Mouse (Mus musculus) brain, embryonic 14.5 days (tissue): ENCODE data around the gene Eif4g3.

ENCODE experiments used
- CTCF ChIP-seq: fragments of 200-500 bp; IDR thresholded peaks from 2 replicates; pipeline ENCODE4 v1.5.1; 2012; ENCODE audit warnings: inconsistent platforms, mild to moderate bottlenecking, moderate library complexity, borderline replicate concordance; ENCODE audit not compliant: insufficient read depth, insufficient read length; ENCODE audit errors: extremely low read depth
- POLR2A ChIP-seq: fragments of 200-500 bp; IDR thresholded peaks from 2 replicates; pipeline ENCODE4 v1.6.1; 2012; ENCODE audit warnings: mild to moderate bottlenecking, inconsistent platforms, borderline replicate concordance; ENCODE audit not compliant: poor library complexity, insufficient read depth, insufficient read length, severe bottlenecking; ENCODE audit errors: extremely low read depth

GRCm38 (mm10) chr4:138127371-138127770 lies 134.5 kb downstream of the Eif4g3 start:
- TF ChIP-seq CTCF = no peak
- no peak for TF ChIP-seq POLR2A
